Mouse (Mus musculus): ENCODE data around the gene Acot7.

GRCm38 (mm10) chr4:152250615-152251014 lies 72.7 kb downstream of the Acot7 start:
- TF ChIP-seq CTCF (IDR thresholded peaks at IDR 0.05; ENCODE audit: low read depth, low read length) (no peak), POLR2A (IDR thresholded peaks at IDR 0.05; ENCODE audit: extremely low read depth, insufficient read depth, low read length) (no peak)
